Mouse (Mus musculus) layer of hippocampus, adult 9-10 months (tissue): Measurements from ENCODE around the gene Pter.
A peak's percentile ranks its signal among the peaks of the same experiment; 100 is the strongest.

Experiments
- DNase-seq: peaks from one replicate; pipeline ENCODE4 v3.0.0; 2022; ENCODE audit warnings: low spot score

The Pter gene

GRCm38 (mm10) chr2:13009261-13009972 lies 85.6 kb downstream of the Pter start:
- no peak for DNase-seq

GRCm38 (mm10) chr2:13010030-13010459 lies 86.2 kb downstream of the Pter start:
- no peak for DNase-seq

- DNase-seq: no peak
Measured at GRCm38 (mm10) chr2:13010460-13011341, 86.9 kb downstream of the Pter start.

GRCm38 (mm10) chr2:13011472-13011871 lies 87.6 kb downstream of the Pter start, which contains the start of gene C1ql3:
TSS of gene C1ql3 (minus strand) at chr2:13011806.
- peak; percentile 72 for DNase-seq

- no peak for DNase-seq
Measured at GRCm38 (mm10) chr2:13011973-13012372, 88.1 kb downstream of the Pter start.

- DNase-seq: no peak
Measured at GRCm38 (mm10) chr2:13018382-13018781, 94.5 kb downstream of the Pter start.

- DNase-seq: no peak
Measured at GRCm38 (mm10) chr2:13018861-13019260, 95.0 kb downstream of the Pter start.

- DNase-seq: no peak
Measured at GRCm38 (mm10) chr2:13038772-13039171, 114.9 kb downstream of the Pter start.

GRCm38 (mm10) chr2:13039785-13040184 lies 115.9 kb downstream of the Pter start:
- DNase-seq: no peak

- DNase-seq: no peak
Measured at GRCm38 (mm10) chr2:13044555-13044954, 120.7 kb downstream of the Pter start.

- no peak for DNase-seq
Measured at GRCm38 (mm10) chr2:13048649-13049048, 124.8 kb downstream of the Pter start.
